Mouse (Mus musculus) CD4-positive naive resting alpha-beta T cell, adult 76 days (primary cell): Measurements from ENCODE around the gene Abr. TPM values are rescaled to one million over a fixed set of nuclear protein-coding genes. Genes with fewer than 3 reads are reported as not detected.

Experiments used
- total RNA-seq: library from RNA; stranded (reverse); gene quantifications from one replicate; pipeline ENCODE4 v1.2.4, GENCODE M21; 2023

Abr gene
- total RNA-seq = 52.2 TPM

DNA sequence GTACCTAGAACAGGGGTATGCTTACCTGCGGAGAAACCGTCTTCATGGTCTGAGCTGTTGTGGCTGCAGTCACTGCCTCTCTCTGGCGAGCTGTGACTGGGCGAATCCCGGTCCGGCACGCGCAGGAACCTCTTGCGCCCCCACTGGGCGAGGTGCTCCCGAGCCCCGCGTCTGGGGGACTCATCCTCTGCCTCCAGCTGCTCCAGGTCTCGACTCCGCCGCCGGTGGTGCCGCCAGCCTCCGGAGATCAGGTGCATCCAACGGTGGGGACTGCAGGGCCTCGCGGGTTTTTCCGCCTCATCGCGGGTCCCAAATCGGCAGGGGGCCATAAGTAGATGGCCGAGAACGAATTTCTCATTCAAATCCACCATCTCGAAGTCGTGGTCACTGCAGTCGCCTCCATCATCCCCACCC lies at the start of gene Abr:
Gene Abr, minus strand, starts transcription at position 163 of the 414 bp plus-strand sequence.

GRCm38 (mm10) chr11:76406702-76407583 lies 215.2 kb downstream of the Abr start, which contains the start of gene Timm22:
TSS of gene Timm22 (plus strand) at chr11:76406952.

DNA sequence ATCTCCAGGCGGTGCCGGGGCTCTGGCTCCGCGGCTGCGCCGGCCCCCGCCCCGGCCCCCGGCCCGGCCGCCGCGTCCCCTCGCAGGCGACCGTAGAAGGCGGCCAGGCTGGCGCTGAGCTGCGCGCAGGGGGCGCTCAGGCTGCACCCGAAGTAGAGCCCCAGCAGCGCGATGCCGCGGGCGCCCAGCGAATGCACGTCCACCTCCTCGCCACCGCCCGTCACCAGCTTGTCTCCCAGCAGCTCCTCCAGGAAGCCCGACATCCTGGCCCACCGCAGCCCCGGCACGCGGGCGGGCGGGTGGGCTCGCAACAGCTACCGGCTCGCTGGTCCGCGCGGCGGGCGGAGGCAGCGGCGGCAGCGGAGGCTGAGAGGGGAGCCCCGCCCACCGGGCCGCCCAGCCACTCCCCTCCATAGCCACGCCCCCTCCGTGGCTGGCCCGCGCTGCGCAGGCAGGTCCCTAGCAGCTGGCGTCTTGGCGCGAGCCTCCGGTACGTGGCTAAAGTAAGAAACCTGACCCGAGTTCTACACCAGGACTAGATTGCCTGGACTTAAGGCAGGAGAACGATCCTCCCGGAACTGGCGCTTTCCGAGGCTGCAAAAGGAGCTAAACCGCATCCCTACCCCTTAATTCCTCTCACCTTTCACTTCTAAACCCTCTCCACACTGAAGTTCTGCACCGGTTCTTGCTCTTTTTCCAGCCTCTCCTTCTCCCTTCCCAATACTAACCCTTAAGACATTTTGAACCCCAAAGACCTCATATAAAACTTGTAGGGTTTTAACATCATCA lies 223.1 kb downstream of the Abr start, which contains the start of gene Nxn:
Gene Nxn, minus strand, starts transcription at position 343 of the 789 bp plus-strand sequence.

Other genes starting within 250 kb of the Abr start
- gene Nxn, start 223.2 kb downstream of the Abr start, total RNA-seq = 7.4 TPM
- gene Timm22, start 215.4 kb downstream of the Abr start, total RNA-seq = 14.7 TPM
- gene Bhlha9, start 50.2 kb upstream of the Abr start, total RNA-seq = not detected
- not detected for gene Trarg1, start 57.5 kb upstream of the Abr start, total RNA-seq
- 61.4 TPM for gene Gosr1, start 141.3 kb upstream of the Abr start, total RNA-seq
- 4.6 TPM for gene Cpd, start 224.7 kb upstream of the Abr start, total RNA-seq